Comparison of ENCODE assay signal across 10 mouse cellular contexts in genomic region chr15:12479326-12479725, GRCm38 (mm10).
DNase-seq lines count a peak whose midpoint lies in the region; ATAC-seq and TF ChIP-seq lines count a peak whose summit lies in the region.
"Had no signal": no experiment of that assay in that cellular context is flagged by ENCODE, and none has a peak within 500 bp of the region (broad histone marks: within the 10 kb centered on the region; RNA-seq: fewer than 3 reads in every experiment).

No protein-coding gene starts in this region.

- H3K4me3 ChIP-seq in kidney, embryonic 15.5 days (replicated peaks): no peak overlapping the region
- peak overlapping the region; percentile 63 for H3K4me3 ChIP-seq in E14TG2a.4 (replicated peaks; ENCODE audit: low read length)
- H3K4me3 ChIP-seq: embryonic facial prominence, embryonic 15.5 days; liver, embryonic 13.5 days had no signal

- no peak for ATAC-seq in kidney, embryonic 15.5 days (replicated peaks; ENCODE audit: low FRiP score)

- no peaks in the 10 kb centered on the region for H3K36me3 ChIP-seq in kidney, embryonic 15.5 days
- H3K36me3 ChIP-seq in E14TG2a.4 (ENCODE audit: insufficient read depth, low read length): no peaks in the 10 kb centered on the region
- H3K36me3 ChIP-seq: embryonic facial prominence, embryonic 15.5 days; liver, embryonic 13.5 days had no signal

- no peaks in the 10 kb centered on the region for H3K27me3 ChIP-seq in kidney, embryonic 15.5 days
- H3K27me3 ChIP-seq in E14TG2a.4 (ENCODE audit: insufficient read depth, low read length): no peaks in the 10 kb centered on the region
- H3K27me3 ChIP-seq: embryonic facial prominence, embryonic 15.5 days; liver, embryonic 13.5 days had no signal

- H3K27ac ChIP-seq in kidney, embryonic 15.5 days: no peak overlapping the region
- H3K27ac ChIP-seq: liver, embryonic 13.5 days had no signal

- no peak overlapping the region for H3K9ac ChIP-seq in kidney, embryonic 15.5 days
- H3K9ac ChIP-seq: embryonic facial prominence, embryonic 15.5 days; liver, embryonic 13.5 days had no signal

- no peaks in the 10 kb centered on the region for H3K9me3 ChIP-seq in kidney, embryonic 15.5 days (replicated peaks)
- no peaks in the 10 kb centered on the region for H3K9me3 ChIP-seq in E14TG2a.4 (ENCODE audit: low read length)
- H3K9me3 ChIP-seq: embryonic facial prominence, embryonic 15.5 days; liver, embryonic 13.5 days had no signal

- intact Hi-C loops in gastrocnemius, postnatal 36 days (cut with DNase I): no loop called here

- no peak overlapping the region for H3K4me2 ChIP-seq in kidney, embryonic 15.5 days
- H3K4me2 ChIP-seq: embryonic facial prominence, embryonic 15.5 days; liver, embryonic 13.5 days had no signal

- whole genome bisulfite sequencing in kidney, embryonic 15.5 days: 71% methylated on average over 5 of the region's 5 CpGs

- H3K4me1 ChIP-seq in kidney, embryonic 15.5 days: peaks cover 16% of the 10 kb centered on the region
- H3K4me1 ChIP-seq in E14TG2a.4 (replicated peaks; ENCODE audit: low read depth, low read length): peaks cover 48% of the 10 kb centered on the region

- DNase-seq in kidney, adult 11 months: peak; percentile 38
- DNase-seq in brain, adult 2 months (ENCODE audit: low read depth, low spot score): peak; percentile 65
- DNase-seq in kidney, postnatal 14 days: peak; percentile 45
- no peak for DNase-seq in urinary bladder, postnatal 10 days (ENCODE audit: low spot score)
- no peak for DNase-seq in gastrocnemius, postnatal 36 days
- no peak for DNase-seq in left cerebral cortex, adult 9 months (ENCODE audit: low spot score in 2 of 2)
- DNase-seq: liver, embryonic 13.5 days had no signal

- no peak for TF ChIP-seq CTCF in E14TG2a.4 (conservative IDR thresholded peaks at IDR 0.05; ENCODE audit: low read length)

Comparison
In these comparisons a context has a peak if more than half of its experiments do, and no peak if none do; other contexts are left out.
1. DNase-seq: peak in kidney, adult 11 months (single experiment), brain, adult 2 months (single experiment) and kidney, postnatal 14 days (single experiment); none in urinary bladder, postnatal 10 days (single experiment), gastrocnemius, postnatal 36 days (0 of 2) and left cerebral cortex, adult 9 months (0 of 2).